Mouse (Mus musculus) bone marrow macrophage, adult 2 months (primary cell): ENCODE measurements around the gene 1700113H08Rik.

Source experiments
- CTCF ChIP-seq: IDR thresholded peaks from 2 replicates; pipeline ENCODE4 v1.5.1; 2012; ENCODE audit warnings: low read depth, mild to moderate bottlenecking, low read length, moderate library complexity
- POLR2A ChIP-seq: IDR thresholded peaks from 2 replicates; pipeline ENCODE4 v1.6.1; 2012; ENCODE audit warnings: mild to moderate bottlenecking, low read depth, low read length, borderline replicate concordance

DNA sequence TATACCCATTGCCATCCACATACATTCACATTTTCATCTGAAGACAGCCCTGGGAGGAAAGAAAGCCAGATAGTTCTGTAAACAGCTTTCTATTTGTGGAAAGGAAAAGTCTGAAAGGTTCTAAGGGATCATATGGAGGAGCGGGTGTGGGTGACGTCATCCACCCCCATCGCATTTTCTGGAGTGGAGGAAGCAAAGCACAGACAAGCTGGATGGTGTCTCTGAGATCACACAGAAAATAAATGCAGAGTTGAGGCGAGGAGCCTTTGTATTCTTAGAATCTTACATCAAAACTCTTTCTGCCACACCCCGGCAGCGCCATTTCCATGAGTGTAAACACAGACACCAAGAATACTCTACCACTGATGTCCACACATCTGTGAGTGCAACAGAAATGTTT lies 26.4 kb downstream of the 1700113H08Rik start:
- no peak for TF ChIP-seq CTCF
- TF ChIP-seq POLR2A: no peak
